Mouse (Mus musculus): Measurements from ENCODE around the gene Grin1.

The Grin1 gene

DNA sequence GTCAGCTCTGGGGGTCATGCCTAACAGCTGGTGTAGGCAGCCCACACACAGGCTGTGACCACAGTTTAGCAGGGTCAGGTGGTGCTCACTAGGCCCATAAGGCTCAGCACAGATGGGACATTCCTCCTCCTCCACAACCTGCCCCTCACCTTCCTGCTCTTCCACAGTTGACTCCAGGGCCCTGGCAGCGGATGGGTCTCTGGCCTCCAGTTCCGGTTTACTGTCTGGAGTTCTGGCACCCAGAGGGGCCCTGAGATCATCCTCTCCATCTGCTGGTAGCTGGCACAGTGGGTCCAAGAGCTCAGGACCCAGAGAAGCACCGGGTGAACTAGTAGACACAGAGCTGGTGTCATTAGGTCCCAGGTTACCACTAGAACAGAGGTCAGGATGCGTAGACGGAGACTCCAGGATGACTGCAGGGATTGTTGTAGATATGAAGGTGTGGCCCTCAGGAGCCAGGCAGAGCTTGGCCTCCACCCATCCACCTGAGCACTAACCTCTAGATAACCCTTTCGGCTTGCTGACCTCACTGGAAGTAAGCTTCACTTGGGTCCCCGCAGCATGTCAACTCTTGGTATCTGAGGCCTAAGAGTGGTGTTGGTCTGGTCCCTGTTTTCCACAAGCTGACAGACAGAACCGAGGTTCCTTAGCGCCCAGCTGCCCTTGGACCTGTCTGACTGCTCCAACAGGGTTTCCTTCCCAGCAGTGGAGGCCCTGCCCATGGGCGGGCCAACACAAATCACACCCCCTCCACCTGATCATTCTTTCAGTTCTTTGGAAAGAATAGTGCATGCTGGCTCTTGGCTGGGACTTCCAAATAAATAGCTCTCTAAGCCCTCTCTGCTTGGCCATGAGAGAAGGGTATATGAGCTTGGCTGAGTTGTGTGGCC is 72.6 kb downstream of the Grin1 start, which contains the start of gene AL732309.1:
TSS of gene AL732309.1 (minus strand) at position 681 of the 890 bp plus-strand sequence.
- no peak for DNase-seq

GRCm38 (mm10) chr2:25244144-25244543 is 74.8 kb downstream of the Grin1 start:
- no peak for DNase-seq

- DNase-seq: no peak
Measured at GRCm38 (mm10) chr2:25243342-25243741, 75.6 kb downstream of the Grin1 start.

DNA sequence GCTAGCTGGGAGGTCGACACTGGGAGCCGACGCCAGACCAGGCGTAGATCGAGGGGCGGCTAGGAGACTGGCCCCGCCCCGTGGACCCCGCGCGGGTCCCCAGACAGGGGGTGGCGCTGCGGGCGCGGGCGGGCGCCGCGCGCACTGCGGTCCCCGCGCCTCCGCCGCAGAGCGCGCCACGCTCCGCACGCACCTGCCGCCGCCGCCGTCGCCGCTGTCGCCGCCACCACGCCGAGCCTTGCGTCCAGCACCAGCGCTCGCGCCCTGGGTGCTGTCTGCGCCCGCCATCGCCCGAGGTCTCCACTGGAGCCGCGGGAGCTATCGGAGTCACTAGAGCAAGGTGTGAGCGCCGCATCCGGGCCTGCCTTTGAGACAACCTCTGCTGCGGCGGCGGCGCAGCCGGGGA is 76.9 kb downstream of the Grin1 start, which contains the start of the genes Rnf208 and Cysrt1:
TSS of gene Rnf208 (plus strand) at position 155 of the 406 bp plus-strand sequence.
TSS of gene Cysrt1 (minus strand) at position 352 of the 406 bp plus-strand sequence.
- DNase-seq: no peak

- no peak for DNase-seq
Measured at GRCm38 (mm10) chr2:25241438-25241775, 77.6 kb downstream of the Grin1 start.

Measured in spleen, adult 18-20 months (tissue).